Mouse (Mus musculus) G1E (cell line): ENCODE data around the gene Olfr923. TPM values are rescaled to one million over a fixed set of nuclear protein-coding genes. Genes with fewer than 3 reads are reported as not detected.

Experiments used
- ATAC-seq: 2 replicates; pipeline ENCODE4 v1.8.0; 2016; ENCODE audit warnings: mild to moderate bottlenecking; ENCODE audit not compliant: insufficient number of reproducible peaks, poor library complexity, low FRiP score, severe bottlenecking; ENCODE audit errors: extremely low read depth
- DNase-seq: peaks from one replicate; pipeline ENCODE4 v3.0.0; 2012; ENCODE audit warnings: low spot score
- H3K27me3 ChIP-seq: 2 replicates; pipeline ENCODE4 v1.6.1; 2012; ENCODE audit warnings: mild to moderate bottlenecking, low read length, inconsistent platforms; ENCODE audit not compliant: insufficient read depth
- H3K36me3 ChIP-seq: replicated peaks from 2 replicates; pipeline ENCODE3; 2012; ENCODE audit warnings: mild to moderate bottlenecking, inconsistent platforms
- H3K4me1 ChIP-seq: 2 replicates; pipeline ENCODE4 v1.6.1; 2012; ENCODE audit warnings: low read depth, low read length, inconsistent platforms, mixed read lengths; ENCODE audit not compliant: insufficient read depth
- H3K4me3 ChIP-seq: 2 replicates; pipeline ENCODE4 v1.5.1; 2012; ENCODE audit warnings: low read depth, mild to moderate bottlenecking, inconsistent platforms, low read length, moderate library complexity, mixed read lengths
- H3K9me3 ChIP-seq: replicated peaks from 2 replicates; pipeline ENCODE4 v1.6.1; 2012; ENCODE audit warnings: inconsistent platforms
- CTCF ChIP-seq: IDR thresholded peaks from 2 replicates; pipeline ENCODE4 v1.5.1; 2012; ENCODE audit warnings: low read depth, low read length, inconsistent platforms, mixed read lengths
- GATA1 ChIP-seq: IDR thresholded peaks from 2 replicates; pipeline ENCODE4 v1.6.1; 2012; ENCODE audit warnings: borderline replicate concordance, low read length, inconsistent platforms, mixed read lengths
- GATA2 ChIP-seq: IDR thresholded peaks from 2 replicates; pipeline ENCODE4 v1.6.1; 2012; ENCODE audit warnings: low read depth, low read length, inconsistent platforms, borderline replicate concordance
- POLR2AphosphoS5 ChIP-seq: IDR thresholded peaks from 2 replicates; pipeline ENCODE4 v1.6.1; 2012; ENCODE audit warnings: low read depth, low read length, inconsistent platforms; ENCODE audit not compliant: insufficient replicate concordance
- TAL1 ChIP-seq: conservative IDR thresholded peaks from 2 replicates; pipeline ENCODE4 v1.6.1; 2012; ENCODE audit warnings: low read depth, low read length, inconsistent platforms, mixed read lengths
- polyA plus RNA-seq: library from polyadenylated mRNA; stranded (reverse); fragments of >175 nt; gene quantifications from 2 replicates; pipeline ENCODE4 v1.2.3, GENCODE M21; 2012
- total RNA-seq, 2 experiments: library from RNA; stranded (forward) in 1 of 2; stranded (reverse) in 1 of 2; fragments of 200-1000 nt in 1 of 2; fragments of >200 nt in 1 of 2; fragmentation: Nextera tagmentation in 1 of 2; gene quantifications; 2 replicates each; pipeline ENCODE4 v1.2.3; 2014 to 2017

Gene Olfr923
- not detected in 2 replicates for total RNA-seq (2014; fragmentation: Nextera tagmentation)
- not detected in 2 replicates for total RNA-seq (2017)
- not detected in 2 replicates for polyA plus RNA-seq

DNA sequence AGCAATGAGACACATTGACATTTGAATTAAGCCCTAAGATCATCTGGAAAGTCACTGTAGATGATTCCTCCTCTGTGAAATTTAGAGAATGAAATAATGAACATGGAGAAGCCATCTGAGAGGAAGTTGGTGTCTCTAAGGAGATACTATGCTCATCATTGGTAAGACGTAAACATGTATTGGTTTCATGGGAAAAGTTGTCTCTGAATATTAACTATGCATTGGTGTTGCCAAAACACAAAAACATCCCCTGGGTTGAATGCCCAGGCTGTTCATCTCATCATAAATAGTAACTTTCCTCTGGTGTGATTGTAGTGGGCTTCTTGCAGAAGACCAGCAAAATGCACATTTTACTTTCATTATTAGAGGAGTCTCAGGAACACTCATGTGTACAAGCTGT lies at the start of gene Olfr923:
Gene Olfr923, plus strand, starts transcription at position 301 of the 400 bp plus-strand sequence.
- Histone ChIP-seq H3K27me3 (no peaks in the 10 kb centered on the region), H3K36me3 (no peaks in the 10 kb centered on the region), H3K4me1 (no peaks in the 10 kb centered on the region), H3K4me3 (no peak within 1 kb of the TSS), H3K9me3 (no peaks in the 10 kb centered on the region)
- ATAC-seq (no peak), DNase-seq (no peak)
- no peak for TF ChIP-seq GATA1
- no peak for TF ChIP-seq GATA2
- no peak for TF ChIP-seq CTCF
- no peak for TF ChIP-seq POLR2AphosphoS5
- TF ChIP-seq TAL1 = no peak

DNA sequence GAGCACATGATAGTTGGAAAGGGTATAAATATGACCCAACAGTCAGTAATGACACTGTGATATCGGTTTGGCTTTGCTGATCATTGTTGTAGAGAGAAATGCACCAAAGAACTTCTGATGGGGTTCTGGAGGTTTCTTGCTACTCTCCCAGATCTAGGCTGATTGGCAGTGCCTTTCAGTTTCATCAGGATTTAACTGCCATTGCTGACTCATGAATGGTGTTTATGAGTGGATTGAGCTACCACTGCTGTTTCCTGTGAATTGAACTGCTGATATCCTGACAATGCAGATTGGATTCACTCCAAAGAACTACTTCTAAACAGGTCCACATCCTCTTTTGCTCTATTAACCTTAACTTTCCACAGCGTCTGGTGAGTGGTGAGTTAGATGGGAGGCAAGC lies 33.7 kb upstream of the Olfr923 start:
- TF ChIP-seq CTCF (no peak), TAL1 (no peak), POLR2AphosphoS5 (no peak), GATA2 (no peak), GATA1 (no peak)
- H3K4me1 ChIP-seq = no peaks in the 10 kb centered on the region
- no peak overlapping the region for H3K4me3 ChIP-seq
- no peaks in the 10 kb centered on the region for H3K27me3 ChIP-seq
- ATAC-seq (no peak), DNase-seq (no peak)
- no peaks in the 10 kb centered on the region for H3K36me3 ChIP-seq
- H3K9me3 ChIP-seq = no peaks in the 10 kb centered on the region

DNA sequence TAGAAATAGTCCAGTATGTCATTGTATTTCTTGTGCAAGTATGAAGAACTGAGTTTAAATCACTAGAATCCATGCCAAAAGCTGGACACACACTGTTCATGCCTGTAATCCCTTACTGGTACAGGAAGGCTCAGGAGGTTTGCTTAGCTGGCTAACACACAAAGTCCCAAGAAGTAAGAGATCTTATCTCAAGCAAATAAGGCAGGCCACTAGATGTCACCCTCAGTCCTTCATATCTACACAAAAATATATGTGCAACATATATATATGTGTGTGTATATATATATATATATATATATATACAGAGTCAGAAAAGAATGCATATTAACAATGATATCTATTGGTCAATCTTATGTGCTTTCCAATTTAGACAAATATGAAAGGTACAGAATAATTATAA lies 20.6 kb upstream of the Olfr923 start:
- H3K9me3 ChIP-seq = no peaks in the 10 kb centered on the region
- no peak for TF ChIP-seq CTCF
- TF ChIP-seq GATA1 = no peak
- TF ChIP-seq TAL1 = no peak
- no peak for TF ChIP-seq POLR2AphosphoS5
- no peak for TF ChIP-seq GATA2
- H3K4me3 ChIP-seq = no peak overlapping the region
- no peak for DNase-seq
- H3K4me1 ChIP-seq = no peaks in the 10 kb centered on the region
- no peak for ATAC-seq
- H3K27me3 ChIP-seq = no peaks in the 10 kb centered on the region
- H3K36me3 ChIP-seq = no peaks in the 10 kb centered on the region

DNA sequence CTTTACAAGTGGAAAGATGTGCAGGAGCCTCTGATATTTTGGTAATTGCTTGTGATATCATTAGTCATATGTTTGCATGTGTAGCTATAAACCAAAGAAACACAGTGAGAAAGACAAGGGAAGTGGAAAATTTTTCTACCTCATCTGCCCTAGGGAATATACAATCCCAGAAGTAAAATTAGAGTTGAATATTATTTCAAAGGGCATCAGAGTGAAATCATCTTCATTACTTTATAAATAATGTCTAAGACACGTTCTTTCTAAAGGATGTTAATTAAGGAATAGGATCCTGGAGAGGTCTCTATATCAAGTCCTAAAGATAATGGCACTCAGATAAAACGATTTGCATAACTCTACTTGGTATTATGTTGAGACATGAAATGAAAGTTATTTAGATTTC lies 12.0 kb upstream of the Olfr923 start, which contains the start of gene Olfr922:
Gene Olfr922, plus strand, starts transcription at position 301 of the 400 bp plus-strand sequence.
- no peak within 1 kb of the TSS for H3K4me3 ChIP-seq
- no peaks in the 10 kb centered on the region for H3K4me1 ChIP-seq
- DNase-seq = no peak
- no peaks in the 10 kb centered on the region for H3K9me3 ChIP-seq
- H3K36me3 ChIP-seq = no peaks in the 10 kb centered on the region
- ATAC-seq = no peak
- TF ChIP-seq GATA1 (no peak), CTCF (no peak), GATA2 (no peak), TAL1 (no peak), POLR2AphosphoS5 (no peak)
- H3K27me3 ChIP-seq = no peaks in the 10 kb centered on the region

DNA sequence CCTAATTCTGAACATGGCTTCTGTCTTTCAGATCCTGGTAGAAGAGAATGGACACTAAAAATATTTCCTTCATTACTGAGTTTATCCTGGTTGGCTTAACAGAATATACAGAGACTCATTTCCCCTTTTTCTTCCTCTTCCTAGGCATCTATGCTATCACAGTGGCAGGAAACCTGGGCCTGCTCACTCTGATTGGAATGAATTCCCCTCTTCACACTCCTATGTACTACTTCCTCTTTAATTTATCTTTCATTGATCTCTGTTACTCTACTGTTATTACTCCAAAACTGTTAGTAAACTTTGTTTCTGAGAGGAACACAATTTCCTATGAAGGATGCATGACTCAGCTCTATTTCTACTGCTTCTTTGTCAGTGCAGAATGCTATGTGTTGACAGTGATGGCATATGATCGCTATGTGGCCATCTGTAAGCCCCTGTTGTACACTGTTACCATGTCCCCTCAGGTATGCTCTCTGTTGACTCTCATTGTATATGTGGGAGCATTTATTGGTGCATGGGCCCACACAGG lies 10.8 kb upstream of the Olfr923 start:
- Histone ChIP-seq H3K4me1 (no peaks in the 10 kb centered on the region), H3K36me3 (no peaks in the 10 kb centered on the region), H3K9me3 (no peaks in the 10 kb centered on the region), H3K27me3 (no peaks in the 10 kb centered on the region), H3K4me3 (no peak overlapping the region)
- ATAC-seq (peak; percentile 57), DNase-seq (no peak)
- TF ChIP-seq TAL1 = no peak
- TF ChIP-seq POLR2AphosphoS5 = no peak
- TF ChIP-seq CTCF = no peak
- no peak for TF ChIP-seq GATA2
- TF ChIP-seq GATA1 = no peak

DNA sequence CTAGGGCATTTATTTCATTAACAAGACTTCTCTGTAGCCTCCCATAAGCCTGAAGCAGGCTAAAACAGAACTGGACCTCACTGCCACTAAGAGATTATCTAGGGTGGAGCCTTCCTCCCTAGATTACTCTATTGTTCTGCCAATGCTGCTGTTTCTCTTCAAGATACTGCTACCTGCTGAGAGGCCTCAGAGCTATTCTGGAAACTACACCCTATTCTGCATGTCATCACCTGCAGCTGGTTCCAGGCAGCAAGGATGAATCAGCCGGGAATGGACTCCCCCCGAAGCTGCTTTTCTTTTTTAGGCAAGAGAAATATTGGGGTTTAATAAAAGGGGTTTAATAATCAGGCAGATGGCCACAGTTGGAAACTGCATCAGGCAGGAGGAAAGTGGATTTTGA lies 6.7 kb downstream of the Olfr923 start:
- no peaks in the 10 kb centered on the region for H3K27me3 ChIP-seq
- no peaks in the 10 kb centered on the region for H3K9me3 ChIP-seq
- H3K4me1 ChIP-seq = no peaks in the 10 kb centered on the region
- no peak overlapping the region for H3K4me3 ChIP-seq
- no peak for TF ChIP-seq GATA2
- TF ChIP-seq CTCF = no peak
- no peak for TF ChIP-seq POLR2AphosphoS5
- no peak for TF ChIP-seq GATA1
- no peaks in the 10 kb centered on the region for H3K36me3 ChIP-seq
- no peak for DNase-seq
- ATAC-seq = no peak

DNA sequence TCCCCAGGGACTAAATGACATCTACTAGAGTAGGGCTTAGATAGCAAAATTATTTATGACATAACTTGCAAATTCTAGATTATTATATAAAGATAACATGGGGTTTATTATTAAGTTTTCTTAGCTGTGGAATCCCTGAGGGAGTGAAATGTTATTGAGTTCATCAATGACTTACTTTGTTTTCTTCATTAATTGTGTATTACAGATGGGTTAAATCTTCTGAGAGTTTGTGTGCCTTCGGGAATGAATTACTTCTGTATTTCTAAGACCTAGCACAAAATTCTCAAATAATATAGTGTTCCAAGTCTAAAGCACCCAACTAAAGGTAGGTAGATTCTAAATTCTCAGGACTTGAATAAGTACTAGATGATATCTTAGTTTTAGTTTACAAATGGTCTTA lies 17.8 kb downstream of the Olfr923 start, which contains the start of gene Olfr924:
Gene Olfr924, plus strand, starts transcription at position 301 of the 400 bp plus-strand sequence.
- Histone ChIP-seq H3K4me3 (no peak within 1 kb of the TSS), H3K4me1 (no peaks in the 10 kb centered on the region), H3K9me3 (no peaks in the 10 kb centered on the region), H3K27me3 (no peaks in the 10 kb centered on the region), H3K36me3 (no peaks in the 10 kb centered on the region)
- no peak for DNase-seq
- TF ChIP-seq CTCF = no peak
- ATAC-seq = no peak
